Mouse (Mus musculus) kidney, adult 2 months (tissue): ENCODE results near the gene 1700067K01Rik.

Experiments used
- CTCF ChIP-seq: fragments of 200-500 bp; conservative IDR thresholded peaks from 2 replicates; pipeline ENCODE4 v1.5.1; 2011; ENCODE audit warnings: low read depth, mild to moderate bottlenecking, control low read depth, low read length, moderate library complexity, mixed read lengths; ENCODE audit not compliant: insufficient read depth, insufficient read length
- POLR2A ChIP-seq: fragments of 200-500 bp; IDR thresholded peaks from one replicate; pipeline ENCODE4 v1.6.1; 2011; ENCODE audit warnings: low read depth, low read length, control low read depth

DNA sequence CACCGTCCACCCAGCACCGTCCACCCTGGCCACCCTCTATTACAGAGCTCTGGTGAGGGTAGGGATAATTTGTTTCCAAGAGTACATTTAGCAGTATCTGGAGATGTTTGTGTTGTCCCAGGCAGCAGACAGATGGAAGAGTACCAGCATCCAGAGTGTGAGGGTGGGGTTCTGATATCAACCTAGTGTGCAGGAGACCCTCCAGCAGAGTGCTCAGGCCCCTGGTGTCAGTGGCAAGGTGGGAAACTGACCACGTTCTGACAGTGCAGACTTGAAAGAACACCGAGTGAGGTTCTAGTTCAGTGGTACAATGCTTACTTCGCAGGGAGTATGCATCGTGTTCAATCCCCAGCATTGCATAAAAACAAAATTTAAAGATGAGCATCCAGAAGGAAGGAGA is 29.6 kb upstream of the 1700067K01Rik start:
- TF ChIP-seq CTCF = no peak
- TF ChIP-seq POLR2A = no peak
